Mouse (Mus musculus) intestine, embryonic 14.5 days (tissue): ENCODE measurements at regions not wholly inside any gene's neighbourhood (a gene's known extent, or its start where the extent isn't known, plus 50 kb on each side); places are given as distances from the start of the nearest gene placed in this dataset.

Experiments
- ATAC-seq: fragments of 200-750 bp; cut with Nextera tagmentation; replicated peaks from 2 replicates; pipeline ENCODE4 v1.8.0; 2017; ENCODE audit warnings: low read depth, moderate number of reproducible peaks, moderate TSS enrichment, moderate library complexity; ENCODE audit not compliant: low FRiP score, low TSS enrichment
- DNase-seq: peaks from one replicate; pipeline ENCODE4 v3.0.0-alpha.2; 2018; ENCODE audit warnings: low spot score
- H3K27ac ChIP-seq: fragments of 300-500 bp; sonication (generic); 2 replicates; pipeline ENCODE4 v1.5.1; 2014; ENCODE audit warnings: low read depth, mild to moderate bottlenecking, control low read depth
- H3K27me3 ChIP-seq: fragments of 300-500 bp; sonication (generic); replicated peaks from 2 replicates; pipeline ENCODE4 v1.6.1; 2014; ENCODE audit warnings: low read length, control low read depth; ENCODE audit not compliant: control insufficient read depth, insufficient read depth
- H3K36me3 ChIP-seq: fragments of 300-500 bp; sonication (generic); 2 replicates; pipeline ENCODE4 v1.6.1; 2014; ENCODE audit warnings: low read length, control low read depth; ENCODE audit not compliant: control insufficient read depth, insufficient read depth
- H3K4me1 ChIP-seq: fragments of 300-500 bp; sonication (generic); replicated peaks from 2 replicates; pipeline ENCODE4 v1.6.1; 2014; ENCODE audit warnings: low read length, control low read depth, mixed read lengths; ENCODE audit not compliant: control insufficient read depth, insufficient read depth
- H3K4me2 ChIP-seq: fragments of 300-500 bp; sonication (generic); 2 replicates; pipeline ENCODE4 v1.6.1; 2014; ENCODE audit warnings: low read length
- H3K4me3 ChIP-seq: fragments of 300-500 bp; sonication (generic); 2 replicates; pipeline ENCODE4 v1.5.1; 2014; ENCODE audit warnings: low read depth, low read length, control low read depth, mixed read lengths
- H3K9ac ChIP-seq: fragments of 300-500 bp; sonication (generic); 2 replicates; pipeline ENCODE4 v1.6.1; 2014; ENCODE audit warnings: mild to moderate bottlenecking, low read length
- H3K9me3 ChIP-seq: fragments of 300-500 bp; sonication (generic); 2 replicates; pipeline ENCODE4 v1.6.1; 2016; ENCODE audit warnings: low read length, control low read depth; ENCODE audit not compliant: control insufficient read depth
- WGBS: fragments of 180-500 bp; shearing (Covaris S2); extraction: QIAGEN DNeasy Blood & Tissue Kit; methylation state at CpG from one replicate; pipeline ENCODE4 v1.1.7; 2014; 5-methylcytosine and 5-hydroxymethylcytosine counted together

DNA sequence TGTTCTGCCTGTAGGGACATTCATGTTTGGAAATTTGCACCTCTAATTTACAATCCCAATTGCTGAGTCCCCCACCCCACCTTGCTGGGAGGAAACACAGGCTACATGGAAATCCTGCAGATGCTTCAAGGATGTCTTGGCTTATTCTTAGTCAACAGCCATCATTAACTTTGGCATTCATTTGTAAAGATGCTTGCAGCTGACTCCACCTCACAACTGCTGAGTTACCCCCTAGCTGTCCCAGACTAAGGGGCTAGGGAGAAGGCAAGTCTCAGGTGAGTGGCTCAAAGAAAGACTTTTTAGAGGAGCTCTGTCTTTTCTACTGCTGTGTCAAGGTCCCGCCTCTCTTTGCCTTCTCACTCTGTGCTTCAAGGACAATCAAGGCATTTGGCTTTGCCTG is 160.7 kb upstream of the Arrdc4 start:
- H3K4me1 ChIP-seq: no peaks in the 10 kb centered on the region
- no peaks in the 10 kb centered on the region for H3K27me3 ChIP-seq
- ATAC-seq (no peak), DNase-seq (no peak)
- no peaks in the 10 kb centered on the region for H3K9me3 ChIP-seq
- H3K9ac ChIP-seq: no peak overlapping the region
- H3K36me3 ChIP-seq: no peaks in the 10 kb centered on the region
- no peak overlapping the region for H3K4me2 ChIP-seq
- 95% methylated on average over 1 of the region's 1 CpGs for WGBS
- H3K27ac ChIP-seq: no peak overlapping the region
- no peak overlapping the region for H3K4me3 ChIP-seq

DNA sequence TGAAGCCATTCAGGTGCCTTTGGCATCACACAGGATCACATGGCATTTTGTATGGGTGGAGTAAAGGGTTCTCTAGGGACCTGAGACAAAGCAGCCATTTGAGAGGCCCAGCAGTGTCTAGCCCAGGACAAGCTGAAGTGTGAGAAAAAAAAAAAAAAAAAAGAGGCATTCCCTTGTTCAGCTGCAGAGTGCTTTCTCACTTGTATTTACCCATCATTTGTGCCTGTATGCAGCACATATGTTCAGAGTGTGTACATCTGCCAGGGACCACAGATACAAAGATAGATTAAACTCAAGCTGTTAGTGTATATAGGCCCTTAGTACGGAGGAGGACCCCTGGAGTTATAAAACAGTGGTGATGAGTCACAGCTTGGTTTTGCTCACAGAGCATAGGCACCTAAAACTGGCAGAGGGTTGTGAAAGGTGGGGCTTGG is 159.4 kb upstream of the Arrdc4 start:
- Histone ChIP-seq H3K9me3 (no peaks in the 10 kb centered on the region), H3K4me2 (no peak overlapping the region), H3K4me1 (no peaks in the 10 kb centered on the region), H3K36me3 (no peaks in the 10 kb centered on the region), H3K27me3 (no peaks in the 10 kb centered on the region), H3K9ac (no peak overlapping the region), H3K4me3 (no peak overlapping the region), H3K27ac (no peak overlapping the region)
- no peak for ATAC-seq
- WGBS: 41% methylated on average over 1 of the region's 1 CpGs
- DNase-seq: no peak

DNA sequence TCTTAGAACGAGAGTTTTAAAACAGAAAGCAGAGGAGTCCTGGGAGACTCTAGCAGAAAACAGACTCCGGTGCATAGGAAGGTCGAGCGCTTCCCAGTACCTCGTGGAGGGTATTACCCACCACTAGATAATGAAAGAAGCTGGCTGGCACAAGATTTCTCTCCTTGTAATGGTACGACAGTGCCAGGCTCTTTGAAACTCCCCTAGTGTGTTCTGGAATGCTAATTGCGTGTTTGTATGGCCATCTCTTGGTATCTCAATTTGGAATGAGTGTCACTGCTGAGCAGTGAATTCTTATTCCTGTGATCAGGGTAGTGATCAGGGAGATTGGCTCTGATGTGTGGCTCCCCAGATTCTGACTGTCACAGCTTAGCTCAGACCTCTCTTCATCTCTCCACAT is 158.8 kb upstream of the Arrdc4 start:
- H3K36me3 ChIP-seq: no peaks in the 10 kb centered on the region
- no peaks in the 10 kb centered on the region for H3K9me3 ChIP-seq
- no peak overlapping the region for H3K27ac ChIP-seq
- 90% methylated on average over 7 of the region's 7 CpGs for WGBS
- DNase-seq (no peak), ATAC-seq (no peak)
- no peak overlapping the region for H3K9ac ChIP-seq
- no peaks in the 10 kb centered on the region for H3K4me1 ChIP-seq
- H3K4me3 ChIP-seq: no peak overlapping the region
- H3K4me2 ChIP-seq: no peak overlapping the region
- H3K27me3 ChIP-seq: no peaks in the 10 kb centered on the region

DNA sequence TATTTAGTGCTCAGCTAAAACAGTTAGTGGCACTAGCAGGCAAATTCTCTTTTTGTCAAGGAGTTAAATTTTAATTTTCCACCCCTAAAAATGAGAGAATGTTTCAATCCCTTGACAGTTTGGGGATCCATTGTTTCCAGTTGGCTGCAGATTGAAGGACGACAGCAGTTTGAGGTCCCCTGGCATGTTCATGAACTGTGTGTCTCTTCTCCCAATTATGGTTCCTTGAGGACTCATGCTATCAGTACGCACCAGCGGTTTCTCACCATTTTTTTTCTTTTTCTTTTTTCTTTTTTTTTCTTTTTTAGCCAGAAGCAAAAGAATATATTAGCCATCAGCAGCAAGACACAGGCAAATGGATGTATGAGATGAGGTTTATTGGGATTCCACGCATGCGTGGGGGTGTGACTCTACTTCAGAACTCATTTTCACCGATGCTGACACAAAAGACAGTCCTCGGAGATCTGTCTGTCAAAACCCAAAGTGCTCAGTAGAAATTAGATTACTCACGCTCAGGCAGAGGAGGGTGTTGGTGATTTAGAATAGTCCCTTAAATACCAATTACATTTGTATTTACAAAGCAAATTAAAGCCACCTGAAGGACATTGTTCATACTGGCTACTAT is 157.8 kb upstream of the Arrdc4 start:
- Histone ChIP-seq H3K27ac (no peak overlapping the region), H3K9me3 (no peaks in the 10 kb centered on the region), H3K27me3 (no peaks in the 10 kb centered on the region), H3K9ac (no peak overlapping the region), H3K36me3 (no peaks in the 10 kb centered on the region), H3K4me2 (no peak overlapping the region), H3K4me1 (no peaks in the 10 kb centered on the region), H3K4me3 (no peak overlapping the region)
- WGBS: 87% methylated on average over 8 of the region's 8 CpGs
- DNase-seq: no peak
- no peak for ATAC-seq

DNA sequence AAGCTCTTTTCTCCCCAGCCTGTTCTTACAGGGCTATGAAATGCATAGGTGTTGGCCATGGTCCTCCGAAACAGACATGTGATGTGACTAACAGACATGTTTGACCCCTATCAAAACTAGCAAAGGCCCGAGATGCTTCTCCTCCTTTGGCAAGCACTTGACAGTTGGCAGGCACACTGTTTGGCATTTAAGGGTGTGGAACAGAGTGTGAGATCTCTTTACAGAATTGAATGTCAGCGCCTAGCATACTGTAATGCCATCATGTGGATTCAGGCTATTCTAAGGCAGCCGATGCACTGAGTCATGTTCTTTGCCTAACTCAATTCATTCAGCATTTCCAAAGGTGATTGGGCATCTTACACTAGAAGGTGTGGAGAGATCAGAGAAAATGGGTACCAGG is 156.8 kb upstream of the Arrdc4 start:
- H3K4me2 ChIP-seq: no peak overlapping the region
- H3K9ac ChIP-seq: no peak overlapping the region
- DNase-seq: no peak
- no peaks in the 10 kb centered on the region for H3K9me3 ChIP-seq
- WGBS: 89% methylated on average over 4 of the region's 4 CpGs
- H3K36me3 ChIP-seq: no peaks in the 10 kb centered on the region
- H3K4me1 ChIP-seq: no peaks in the 10 kb centered on the region
- H3K27me3 ChIP-seq: no peaks in the 10 kb centered on the region
- H3K4me3 ChIP-seq: no peak overlapping the region
- ATAC-seq: no peak
- H3K27ac ChIP-seq: no peak overlapping the region

DNA sequence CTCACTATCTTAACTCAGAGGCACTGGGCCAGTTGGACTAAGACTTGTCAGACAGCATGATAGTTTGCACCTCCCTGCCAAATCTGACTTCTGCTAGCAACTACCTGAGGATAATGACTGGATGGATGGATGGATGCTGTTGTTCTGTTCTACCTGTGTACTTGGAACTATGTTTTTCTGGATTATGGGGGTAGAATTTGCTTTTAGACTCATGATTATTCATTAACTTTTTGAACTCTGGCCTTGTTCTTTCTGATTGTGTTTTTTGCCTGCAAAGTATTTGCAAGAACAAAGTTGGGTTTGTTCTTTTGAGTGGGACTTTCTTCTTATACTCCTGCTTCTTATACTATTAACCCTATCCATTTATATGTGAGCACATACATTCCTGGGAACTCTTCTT is 137.1 kb upstream of the Arrdc4 start:
- no peaks in the 10 kb centered on the region for H3K4me1 ChIP-seq
- H3K4me2 ChIP-seq: no peak overlapping the region
- no peak for ATAC-seq
- no peaks in the 10 kb centered on the region for H3K27me3 ChIP-seq
- no peaks in the 10 kb centered on the region for H3K36me3 ChIP-seq
- DNase-seq: no peak
- H3K27ac ChIP-seq: no peak overlapping the region
- no peak overlapping the region for H3K4me3 ChIP-seq
- H3K9ac ChIP-seq: no peak overlapping the region
- H3K9me3 ChIP-seq: no peaks in the 10 kb centered on the region

DNA sequence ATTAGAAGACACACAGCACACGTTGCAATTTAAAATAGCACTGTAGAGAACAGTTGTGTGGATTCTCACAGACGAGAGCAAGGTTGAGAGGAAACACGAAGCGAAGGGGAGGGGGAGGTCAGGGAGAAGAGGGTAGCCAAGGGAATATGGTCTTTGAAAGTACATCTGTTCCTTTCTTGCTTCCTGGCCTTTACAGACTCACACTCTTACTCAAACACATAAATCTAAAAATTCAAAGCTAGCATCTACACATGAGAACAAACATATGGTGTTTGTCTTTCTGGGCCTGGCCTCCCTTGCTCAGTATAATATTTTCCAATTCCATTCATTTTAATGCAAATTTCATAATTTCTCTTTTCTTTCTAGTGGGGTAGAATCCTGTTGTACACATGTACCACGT is 124.0 kb upstream of the Arrdc4 start:
- no peaks in the 10 kb centered on the region for H3K36me3 ChIP-seq
- H3K27me3 ChIP-seq: no peaks in the 10 kb centered on the region
- no peaks in the 10 kb centered on the region for H3K9me3 ChIP-seq
- 39% methylated on average over 5 of the region's 5 CpGs for WGBS
- H3K9ac ChIP-seq: no peak overlapping the region
- DNase-seq (no peak), ATAC-seq (no peak)
- H3K27ac ChIP-seq: no peak overlapping the region
- H3K4me2 ChIP-seq: no peak overlapping the region
- H3K4me1 ChIP-seq: no peaks in the 10 kb centered on the region
- no peak overlapping the region for H3K4me3 ChIP-seq

DNA sequence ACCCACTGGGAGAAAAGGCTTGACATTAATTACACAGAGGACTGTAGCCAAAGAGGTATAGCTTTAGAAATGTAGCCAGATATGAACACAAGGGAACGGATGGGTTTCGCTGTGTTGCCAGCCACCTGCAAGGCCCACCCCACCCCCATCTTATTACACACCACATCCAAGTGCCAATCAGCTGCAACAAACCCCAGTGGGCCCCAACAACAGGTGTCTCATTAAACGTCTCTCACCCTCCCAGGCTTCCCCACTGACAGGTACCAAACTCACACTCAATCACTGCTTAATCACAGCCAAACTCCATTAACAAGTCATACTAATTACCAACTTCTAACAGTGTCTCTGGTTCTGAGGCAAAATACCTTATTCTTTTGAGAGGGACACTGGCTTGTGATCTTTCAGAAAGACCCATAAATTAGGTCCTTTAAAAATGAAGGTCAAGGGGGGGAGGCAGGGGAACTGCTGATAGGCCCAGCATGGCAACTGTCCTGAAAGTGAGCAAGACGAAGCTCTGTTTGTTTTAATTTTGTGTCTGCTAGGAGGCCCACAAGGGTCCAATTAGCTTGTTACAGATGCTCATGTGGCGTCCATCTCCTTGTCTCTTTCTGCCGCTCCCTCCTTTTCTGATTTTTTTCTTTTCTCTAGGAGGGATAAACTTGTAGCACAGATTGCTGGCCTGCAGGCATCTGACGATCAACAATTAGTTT is 115.4 kb upstream of the Arrdc4 start:
- no peak overlapping the region for H3K9ac ChIP-seq
- no peaks in the 10 kb centered on the region for H3K36me3 ChIP-seq
- no peaks in the 10 kb centered on the region for H3K27me3 ChIP-seq
- H3K9me3 ChIP-seq: no peaks in the 10 kb centered on the region
- 57% methylated on average over 7 of the region's 7 CpGs for WGBS
- no peak for ATAC-seq
- no peak for DNase-seq
- H3K4me3 ChIP-seq: no peak overlapping the region
- no peak overlapping the region for H3K4me2 ChIP-seq
- H3K4me1 ChIP-seq: no peaks in the 10 kb centered on the region
- H3K27ac ChIP-seq: no peak overlapping the region
